Mouse (Mus musculus): ENCODE results near the gene Rhbdl1.

GRCm38 (mm10) chr17:25867836-25868600 is 30.9 kb upstream of the Rhbdl1 start:
- TF ChIP-seq CTCF (IDR thresholded peaks at IDR 0.05; ENCODE audit: low read depth, low read length) (no peak), POLR2A (IDR thresholded peaks at IDR 0.05; ENCODE audit: borderline replicate concordance, low read depth, low read length) (no peak)
